Mouse (Mus musculus) spleen, adult 2 months (tissue): Measurements from ENCODE around the gene Olfr711.

ENCODE experiments used
- CTCF ChIP-seq: fragments of 200-500 bp; IDR thresholded peaks from 2 replicates; pipeline ENCODE4 v1.5.1; 2011; ENCODE audit warnings: mild to moderate bottlenecking, inconsistent platforms; ENCODE audit not compliant: insufficient read depth, insufficient read length, insufficient replicate concordance; ENCODE audit errors: extremely low read depth
- POLR2A ChIP-seq: fragments of 200-500 bp; IDR thresholded peaks from 2 replicates; pipeline ENCODE4 v1.6.1; 2011; ENCODE audit warnings: low read depth, low read length, inconsistent platforms

- TF ChIP-seq CTCF (no peak), POLR2A (no peak)
Observed at GRCm38 (mm10) chr7:106932119-106932518, 43.1 kb downstream of the Olfr711 start, which contains the start of gene Olfr709-ps1.
